Mouse (Mus musculus) right cerebral cortex, adult 18-20 months (tissue): Measurements from ENCODE around the gene Rtn1.

Source experiments
- DNase-seq: peaks from one replicate; pipeline ENCODE4 v3.0.0; 2022; ENCODE audit warnings: mixed read lengths

Rtn1 gene

GRCm38 (mm10) chr12:72373916-72374615, 34.8 kb downstream of the Rtn1 start:
- DNase-seq, result peak; percentile 33

DNA sequence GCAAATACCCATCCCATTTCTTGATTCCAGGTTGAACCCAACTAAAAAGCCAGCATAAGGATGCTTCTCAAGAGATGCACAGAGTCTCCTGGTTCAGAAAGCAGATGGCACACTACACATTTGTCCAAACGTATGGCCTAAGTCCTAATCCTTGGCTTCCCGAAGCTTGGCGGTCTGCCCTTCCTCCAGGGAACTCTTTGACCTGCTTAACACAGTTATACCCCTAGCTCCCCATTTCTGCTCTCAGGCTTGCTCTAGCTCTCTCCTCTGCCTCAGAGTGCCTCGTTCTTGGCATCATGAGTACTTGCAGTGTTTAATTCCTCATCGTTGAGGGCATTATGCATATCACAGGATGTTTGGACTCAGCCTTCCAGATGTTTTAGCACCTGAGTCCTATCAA, 38.8 kb downstream of the Rtn1 start:
- DNase-seq, result no peak

DNA sequence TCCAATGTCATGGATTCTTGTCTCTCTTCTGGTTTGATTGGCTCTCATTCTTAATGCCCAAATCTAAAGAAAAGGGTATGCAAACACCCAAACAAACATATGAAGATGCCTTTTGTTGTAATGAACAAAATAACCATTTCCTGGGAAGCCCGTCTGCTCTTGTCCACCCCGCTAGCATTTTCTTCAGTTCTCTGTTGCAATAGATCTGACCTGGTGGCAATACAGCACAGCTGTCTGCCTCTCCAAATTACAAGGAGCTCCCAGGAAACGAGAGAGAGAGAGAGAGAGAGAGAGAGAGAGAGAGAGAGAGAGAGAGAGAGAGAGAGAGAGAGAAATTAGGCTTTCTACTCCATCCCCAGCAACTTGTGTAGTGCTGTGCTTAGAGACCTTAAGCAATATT, 42.1 kb downstream of the Rtn1 start:
- DNase-seq, result no peak

- no peak for DNase-seq
These were observed 42.8 kb downstream of the Rtn1 start for GRCm38 (mm10) chr12:72366104-72366437.

GRCm38 (mm10) chr12:72365231-72366103, 43.4 kb downstream of the Rtn1 start:
- DNase-seq, result no peak

DNA sequence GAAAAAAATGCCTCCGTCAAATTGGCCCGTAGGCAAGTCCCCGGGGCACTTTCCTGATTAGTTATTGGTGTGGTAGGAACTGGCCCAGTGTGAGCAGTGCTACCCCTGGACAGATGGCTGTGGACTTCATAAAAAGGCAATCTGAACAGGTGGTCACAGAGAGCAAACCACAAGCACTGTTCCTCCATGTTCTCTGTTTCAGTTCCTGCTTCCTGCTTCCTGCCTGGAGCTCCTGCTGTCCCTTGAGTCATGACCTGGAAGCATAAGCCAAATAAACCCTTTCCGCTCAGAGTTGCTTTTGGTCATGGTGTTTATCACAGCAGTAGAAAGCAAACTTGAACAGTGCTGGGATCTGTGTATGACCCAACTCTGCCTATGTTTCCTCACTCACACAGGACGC, 44.3 kb downstream of the Rtn1 start:
- DNase-seq, result no peak

DNA sequence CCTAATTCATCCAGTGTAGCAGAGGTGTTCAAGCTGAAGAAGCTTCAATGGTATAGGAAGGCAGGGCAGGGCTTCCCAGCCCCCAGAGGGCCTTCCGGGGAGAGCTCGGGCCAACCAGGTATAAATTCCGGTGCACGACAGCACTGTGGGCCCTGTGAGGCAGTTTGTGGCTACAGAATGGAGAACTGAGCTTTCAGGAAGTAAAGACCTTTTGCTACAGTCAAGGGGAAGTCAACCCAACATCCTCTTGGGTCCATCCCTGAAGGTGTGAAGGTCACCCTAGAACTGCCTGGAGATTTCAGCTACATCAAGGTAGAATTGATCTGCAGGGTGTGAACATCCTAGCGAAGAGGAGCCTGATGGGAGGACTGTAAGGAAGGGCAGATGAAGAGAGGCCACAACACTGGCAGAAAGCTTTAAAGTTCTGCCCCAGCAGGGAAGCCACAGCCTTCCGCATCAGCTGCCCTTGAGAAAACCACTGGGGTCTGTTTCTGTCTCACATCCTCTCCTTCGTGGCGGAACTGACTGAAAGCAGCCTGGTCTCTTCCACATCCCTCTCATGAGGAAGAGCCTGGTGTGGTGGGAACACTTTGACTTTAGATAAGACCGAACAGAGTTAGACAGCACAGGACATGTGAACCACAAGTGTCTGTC, 47.0 kb downstream of the Rtn1 start:
- no peak for DNase-seq

- no peak for DNase-seq
These were observed 47.8 kb downstream of the Rtn1 start for GRCm38 (mm10) chr12:72360926-72361615.

GRCm38 (mm10) chr12:72359903-72360302, 49.0 kb downstream of the Rtn1 start:
- DNase-seq, result no peak

DNA sequence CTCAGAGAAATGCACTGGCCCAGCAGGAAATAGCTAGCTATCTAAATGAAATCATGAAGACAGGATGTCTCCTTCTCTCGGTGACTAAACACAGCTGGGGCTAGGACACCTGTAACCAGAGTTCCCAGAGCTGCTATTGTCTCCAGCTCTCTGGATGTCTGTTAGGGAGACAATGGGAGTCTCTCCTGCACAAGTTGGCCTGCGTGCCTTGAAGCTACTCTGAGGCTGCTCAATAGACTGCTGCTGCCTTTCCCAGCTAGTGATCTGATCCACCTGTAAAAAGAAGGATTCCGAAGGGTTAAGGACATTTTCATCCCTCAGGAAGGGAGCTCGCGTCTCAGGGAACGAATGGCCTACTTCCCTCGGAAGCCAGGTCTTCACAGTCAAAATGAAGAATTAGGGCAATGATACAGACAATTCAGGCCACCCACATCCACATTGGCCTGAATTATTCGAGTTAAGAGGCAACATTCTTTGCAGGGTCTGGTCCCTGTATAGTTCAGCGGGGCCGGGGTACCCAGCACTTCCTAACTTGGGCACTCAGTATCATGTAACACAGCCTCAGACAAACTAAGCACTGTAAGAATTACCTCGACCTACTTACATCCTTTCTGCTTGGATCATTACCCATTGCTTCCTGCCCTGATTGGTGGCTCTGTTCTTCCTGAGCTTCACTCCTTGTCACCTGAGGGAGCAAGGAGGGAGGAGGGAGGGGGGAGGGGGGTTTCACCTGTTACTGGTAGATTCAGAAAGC, 51.0 kb downstream of the Rtn1 start:
- no peak for DNase-seq

DNA sequence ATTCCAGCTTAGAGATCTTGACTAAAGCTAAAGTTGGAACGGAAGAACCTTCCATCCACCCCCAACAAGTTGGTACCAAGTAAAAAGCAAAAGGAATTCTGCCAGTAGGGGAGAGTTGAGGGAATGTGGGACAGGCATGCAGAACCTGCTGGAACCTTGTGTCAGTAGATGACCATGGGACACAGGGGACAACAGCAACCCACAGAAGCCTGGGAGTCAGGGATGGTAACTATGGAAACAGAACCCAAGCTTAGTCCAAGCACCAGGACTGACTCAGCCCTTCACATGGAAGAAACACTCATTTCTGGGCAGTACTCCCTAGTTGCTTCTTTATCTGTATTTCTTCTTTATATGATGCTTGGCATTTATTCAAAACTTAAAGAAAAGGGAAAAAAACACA, 54.6 kb downstream of the Rtn1 start:
- peak; percentile 29 for DNase-seq

DNA sequence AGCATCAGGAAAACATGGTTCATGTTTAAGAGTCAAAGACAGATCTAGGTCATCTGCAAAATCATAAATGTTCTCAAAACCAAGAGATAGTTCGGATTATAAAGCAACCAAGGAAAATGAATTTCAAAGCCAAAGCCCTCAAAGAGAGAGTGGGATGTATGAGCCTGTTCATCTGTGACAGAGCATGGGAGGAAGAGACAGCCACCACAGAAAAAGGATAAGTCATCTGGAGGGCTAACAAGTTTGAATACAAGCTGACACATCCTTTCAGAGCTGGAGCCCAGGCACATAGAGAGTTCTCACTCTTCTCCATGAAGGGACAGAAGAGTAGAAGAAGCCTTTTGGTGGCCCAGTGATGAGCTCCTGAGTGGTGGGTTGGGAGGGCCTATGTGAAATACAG, 55.3 kb downstream of the Rtn1 start:
- DNase-seq, result peak; percentile 19

DNA sequence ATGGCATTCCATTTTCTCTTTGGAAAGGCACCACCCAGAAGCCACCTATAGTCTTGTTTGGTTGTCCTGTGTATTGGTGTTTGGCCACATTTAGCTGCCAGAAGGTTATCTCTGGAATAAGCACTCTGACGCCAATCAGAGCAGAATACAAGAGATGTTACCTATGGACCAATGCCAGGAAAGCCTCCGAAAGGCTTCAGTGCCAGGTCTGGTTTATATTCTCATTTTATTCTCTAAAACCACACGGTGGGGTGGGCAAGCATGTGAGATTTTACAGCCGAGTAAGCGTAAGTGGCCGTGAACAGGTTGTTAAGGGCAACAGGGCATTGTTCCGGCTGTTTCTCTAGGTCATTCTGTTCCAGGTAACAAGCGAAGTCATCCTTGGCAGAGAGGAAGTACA, 60.3 kb downstream of the Rtn1 start:
- no peak for DNase-seq

DNA sequence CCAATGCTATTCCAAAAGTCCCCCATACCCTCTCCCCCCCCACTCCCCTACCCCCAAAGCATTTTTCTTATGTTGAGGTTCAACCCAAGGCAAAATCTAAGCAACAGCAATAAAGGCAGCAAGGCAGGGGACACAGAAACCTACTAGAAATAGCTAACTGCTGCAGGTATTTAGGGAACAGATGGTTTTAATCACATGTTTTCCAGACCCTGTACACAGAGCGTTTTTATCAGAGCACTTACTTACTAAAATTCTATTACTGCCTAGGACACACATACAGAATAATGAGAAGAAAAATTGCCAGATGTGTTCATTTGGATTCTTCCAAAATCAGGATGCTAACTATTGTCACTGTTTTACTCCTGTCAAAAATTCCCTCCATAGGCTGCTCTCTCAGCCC, 61.7 kb downstream of the Rtn1 start:
- no peak for DNase-seq

DNA sequence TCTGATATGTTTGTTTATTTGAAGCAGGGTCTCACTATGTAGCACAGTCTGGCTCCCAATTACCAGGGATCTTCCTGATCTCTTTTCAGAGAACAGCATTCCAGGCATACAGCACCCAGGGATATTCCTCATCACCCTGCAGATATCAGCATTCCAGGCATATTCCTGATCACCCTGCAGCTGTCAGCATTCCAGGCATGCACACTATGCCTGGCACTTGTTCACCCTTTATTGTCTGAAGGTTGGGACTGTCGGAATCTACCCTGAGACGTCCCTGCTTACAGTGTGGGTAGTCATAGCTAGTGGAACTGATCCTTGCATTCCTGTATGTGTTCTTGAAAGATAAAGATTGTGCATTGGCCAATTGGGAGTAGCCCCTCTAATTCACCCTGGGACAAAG, 65.2 kb downstream of the Rtn1 start:
- DNase-seq, result no peak

DNA sequence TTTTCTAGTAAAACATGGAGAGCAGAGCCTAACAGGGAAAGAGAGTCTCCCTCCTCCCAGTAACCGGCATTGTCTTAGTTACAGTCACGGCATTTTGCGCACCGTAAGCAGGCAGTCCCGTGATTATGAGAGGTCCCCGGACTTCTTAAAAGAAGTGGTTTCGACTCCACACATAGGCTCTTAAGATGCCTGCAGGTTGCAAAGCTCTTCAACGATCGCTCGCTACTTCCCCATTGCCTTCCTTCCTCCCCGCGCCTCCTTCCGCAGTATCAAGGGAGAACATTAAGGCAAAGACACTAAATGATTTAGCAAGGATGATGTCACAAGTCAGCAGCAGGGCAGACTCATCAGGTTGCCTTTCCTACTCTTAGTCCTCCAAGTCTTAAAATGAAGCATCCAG, 72.8 kb downstream of the Rtn1 start:
- no peak for DNase-seq

DNA sequence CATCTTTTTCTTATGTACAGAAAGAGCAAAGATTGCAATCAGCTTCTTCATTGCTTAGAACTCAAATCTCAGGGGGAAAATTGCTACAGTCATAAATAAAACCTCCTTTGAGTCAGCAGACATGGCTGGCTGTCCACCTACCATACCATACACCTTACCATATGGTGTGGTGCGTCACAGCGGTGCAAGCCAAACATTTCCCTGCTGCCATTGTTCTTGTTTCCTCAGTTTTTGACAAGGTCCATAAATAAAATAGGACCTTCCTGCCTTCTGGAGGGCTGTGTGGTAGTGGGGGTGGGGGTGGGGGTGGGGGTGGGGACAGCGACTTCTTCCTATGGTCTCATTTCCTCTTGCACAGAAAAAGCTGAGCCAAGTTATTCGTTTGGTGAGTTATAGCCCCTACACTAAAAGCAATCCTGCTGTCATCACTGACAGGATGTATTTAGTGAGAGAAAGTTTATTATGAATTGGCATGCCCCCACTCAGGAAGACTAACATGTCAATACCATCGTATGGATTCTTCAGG, 76.3 kb downstream of the Rtn1 start:
- DNase-seq, result peak; percentile 37

DNA sequence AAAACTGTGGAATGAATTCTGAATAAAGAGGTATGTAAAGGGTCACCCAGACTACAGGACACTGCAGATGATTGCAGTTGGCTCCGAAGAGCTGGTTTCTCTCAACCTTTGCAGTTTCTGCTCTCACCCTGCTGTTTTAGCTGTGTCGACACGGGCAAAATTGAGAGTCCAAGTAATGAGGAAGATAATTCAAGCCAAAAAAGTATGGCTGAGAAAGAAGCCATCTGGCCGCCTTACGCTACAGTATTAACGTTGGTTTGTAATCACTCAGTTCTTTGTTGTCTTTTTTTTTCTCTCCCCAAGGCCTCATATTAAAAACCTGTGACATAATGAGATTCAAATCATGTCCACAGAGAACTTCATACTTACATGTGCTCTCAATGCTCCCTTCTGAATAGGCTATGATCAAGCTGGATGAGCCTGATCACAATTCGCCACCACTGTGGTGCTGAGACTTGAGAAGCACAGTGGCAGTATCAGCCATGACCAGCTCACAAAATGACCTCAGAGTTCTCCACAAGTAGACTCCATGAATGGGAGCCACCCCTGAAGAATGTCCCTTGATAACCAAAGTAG, 76.9 kb downstream of the Rtn1 start:
- no peak for DNase-seq

- no peak for DNase-seq
These were observed 82.8 kb downstream of the Rtn1 start for GRCm38 (mm10) chr12:72326087-72326486.

- DNase-seq, result no peak
These were observed 83.8 kb downstream of the Rtn1 start for GRCm38 (mm10) chr12:72325025-72325424.

DNA sequence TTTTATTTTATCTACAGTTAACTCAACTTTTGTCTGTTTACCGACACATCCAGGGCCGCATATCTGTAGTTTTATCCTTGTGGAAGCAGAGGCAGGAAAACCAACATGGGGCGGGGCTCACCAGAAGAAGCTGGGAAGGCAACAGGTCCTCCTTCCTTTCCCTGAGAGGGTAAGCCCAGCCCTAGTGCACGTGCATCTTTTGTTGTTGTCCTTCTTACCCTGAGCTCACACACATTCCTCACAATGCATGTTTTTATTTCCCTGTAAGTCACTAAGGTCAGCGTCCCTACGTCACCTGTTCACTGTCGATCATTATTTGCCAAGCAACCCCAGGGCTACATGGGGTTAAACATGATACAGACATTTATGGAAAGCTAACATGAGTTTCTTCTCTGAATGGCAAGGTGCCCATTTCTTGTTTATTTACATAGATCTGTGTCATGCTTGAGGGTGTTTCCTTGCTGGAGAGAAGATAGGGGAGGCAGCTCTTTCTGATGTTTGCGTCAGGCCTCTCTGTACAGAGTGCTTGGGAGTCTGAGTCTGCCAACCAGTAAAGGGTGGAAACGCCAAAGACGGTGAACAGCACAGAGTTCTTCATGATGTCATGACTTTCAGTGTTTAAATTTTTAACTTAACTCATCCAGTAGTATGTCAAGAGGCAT, 84.5 kb downstream of the Rtn1 start:
- DNase-seq, result no peak
